Mouse (Mus musculus) thymus, adult 2 months (tissue): ENCODE data around the gene Plk5.

Experiments used
- CTCF ChIP-seq: fragments of 200-500 bp; IDR thresholded peaks from 2 replicates; pipeline ENCODE4 v1.5.1; 2012; ENCODE audit warnings: mild to moderate bottlenecking, control low read depth, low read length, moderate library complexity, borderline replicate concordance; ENCODE audit not compliant: control insufficient read depth, poor library complexity, insufficient read depth; ENCODE audit errors: extremely low read depth
- POLR2A ChIP-seq: fragments of 200-500 bp; IDR thresholded peaks from 2 replicates; pipeline ENCODE4 v1.6.1; 2012; ENCODE audit warnings: mild to moderate bottlenecking, low read length, control low read depth, moderate library complexity; ENCODE audit not compliant: control insufficient read depth, poor library complexity, insufficient read depth; ENCODE audit errors: extremely low read depth

GRCm38 (mm10) chr10:80314494-80315001, 41.7 kb upstream of the Plk5 start:
- TF ChIP-seq POLR2A (no peak), CTCF (no peak)
